Mouse (Mus musculus): ENCODE data around the gene Cyp4f39. TPM values are rescaled to one million over a fixed set of nuclear protein-coding genes. Genes with fewer than 3 reads are reported as not detected.
"Not testable (repeated sequence)": the region's sequence is repeated elsewhere in the genome, so short reads cannot be mapped to it uniquely, and the experiment has no call there.

Cyp4f39 gene
- total RNA-seq, 2 experiments from 2014 or later, result not detected

DNA sequence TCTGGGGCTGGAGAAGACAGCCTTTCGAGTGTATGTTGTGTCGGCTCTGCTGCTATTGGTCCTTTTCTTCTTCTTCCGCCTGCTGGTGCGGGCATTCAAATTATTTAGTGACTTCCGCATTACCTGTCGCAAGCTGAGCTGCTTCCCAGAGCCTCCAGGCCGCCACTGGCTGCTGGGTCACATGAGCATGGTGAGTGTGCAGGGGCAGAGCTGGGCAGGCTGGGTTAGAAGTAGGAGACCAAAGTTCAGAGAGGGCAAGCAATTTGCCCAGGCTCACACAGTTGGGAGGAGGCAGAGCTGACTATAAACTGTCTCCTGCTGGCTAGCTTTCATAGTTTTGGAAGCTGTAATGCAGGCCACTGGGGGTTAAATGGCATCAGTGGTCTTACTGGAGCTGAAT lies 16.0 kb downstream of the Cyp4f39 start:
- no peak for DNase-seq (ENCODE audit: low spot score in 2 of 2)
- intact Hi-C loops (cut with DNase I), result no loop called here

DNA sequence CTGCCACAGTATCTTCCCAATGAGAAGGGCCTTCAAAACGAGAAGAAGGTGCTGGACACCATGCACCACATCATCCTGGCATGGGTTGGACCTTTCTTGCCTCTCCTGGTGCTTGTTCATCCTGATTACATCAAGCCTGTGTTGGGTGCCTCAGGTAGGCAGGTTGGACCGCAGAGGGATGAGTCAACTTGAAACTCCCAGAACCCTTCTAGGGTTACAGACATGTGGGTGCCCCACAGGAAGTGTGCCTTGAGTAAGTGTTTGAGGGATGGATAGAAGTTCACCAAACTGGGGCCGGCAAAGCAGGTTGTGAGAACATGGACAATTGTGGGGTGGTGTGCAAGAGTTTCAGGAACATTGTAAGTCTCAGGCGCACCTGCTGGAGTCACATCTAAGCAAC lies 18.3 kb downstream of the Cyp4f39 start:
- no peak for DNase-seq (ENCODE audit: low spot score in 2 of 2)
- intact Hi-C loops (cut with DNase I), result no loop called here

- intact Hi-C loops (cut with DNase I), result no loop called here
- no peak for DNase-seq (ENCODE audit: low spot score in 2 of 2)
Measured at GRCm38 (mm10) chr17:32472176-32472575, 19.7 kb downstream of the Cyp4f39 start.

- DNase-seq (ENCODE audit: low spot score in 2 of 2), result no peak
- intact Hi-C loops (cut with DNase I), result no loop called here
Measured at GRCm38 (mm10) chr17:32474954-32475560, 22.5 kb downstream of the Cyp4f39 start.

DNA sequence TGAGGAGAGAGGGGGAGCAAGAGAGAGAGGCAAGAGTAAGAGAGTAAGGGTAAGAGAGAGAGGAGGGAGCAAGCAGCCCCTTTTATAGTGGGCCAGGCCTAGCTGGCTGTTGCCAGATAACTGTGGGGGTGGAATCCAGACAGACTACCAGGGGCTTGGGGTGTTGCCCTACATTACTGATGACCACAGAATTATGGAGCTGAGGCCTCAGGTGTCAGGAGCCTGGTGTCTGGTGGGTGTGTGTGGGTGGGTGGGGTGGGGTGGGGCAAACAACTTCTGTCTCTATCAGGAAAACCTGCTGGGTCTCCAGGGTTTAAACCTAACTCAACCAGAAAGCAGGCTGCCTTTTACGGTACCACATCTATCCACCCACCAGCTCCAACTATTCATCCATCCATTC lies 24.7 kb downstream of the Cyp4f39 start:
- intact Hi-C loops (cut with DNase I), result no loop called here
- DNase-seq (ENCODE audit: low spot score in 2 of 2), result no peak

DNA sequence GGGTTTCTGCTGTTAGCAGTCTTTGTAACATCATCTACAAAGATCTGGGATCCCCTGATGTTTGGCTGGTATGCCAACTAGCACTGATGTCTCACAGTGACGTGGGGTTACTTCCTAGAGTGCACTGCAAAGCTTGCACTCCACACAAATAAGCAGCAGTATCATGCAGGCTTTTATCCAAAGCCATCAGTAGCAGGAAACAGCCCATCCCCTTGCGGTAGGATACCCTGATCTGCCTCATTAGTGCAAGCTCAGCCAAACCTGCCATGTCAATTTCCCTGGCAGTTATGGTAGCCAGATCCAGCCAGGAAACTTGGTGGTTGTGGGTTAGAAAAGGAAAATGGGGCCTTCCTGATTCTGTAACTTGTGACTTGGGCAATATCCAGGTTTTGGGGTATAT lies 26.2 kb downstream of the Cyp4f39 start:
- DNase-seq (ENCODE audit: low spot score in 2 of 2), result no peak
- intact Hi-C loops (cut with DNase I), result no loop called here

DNA sequence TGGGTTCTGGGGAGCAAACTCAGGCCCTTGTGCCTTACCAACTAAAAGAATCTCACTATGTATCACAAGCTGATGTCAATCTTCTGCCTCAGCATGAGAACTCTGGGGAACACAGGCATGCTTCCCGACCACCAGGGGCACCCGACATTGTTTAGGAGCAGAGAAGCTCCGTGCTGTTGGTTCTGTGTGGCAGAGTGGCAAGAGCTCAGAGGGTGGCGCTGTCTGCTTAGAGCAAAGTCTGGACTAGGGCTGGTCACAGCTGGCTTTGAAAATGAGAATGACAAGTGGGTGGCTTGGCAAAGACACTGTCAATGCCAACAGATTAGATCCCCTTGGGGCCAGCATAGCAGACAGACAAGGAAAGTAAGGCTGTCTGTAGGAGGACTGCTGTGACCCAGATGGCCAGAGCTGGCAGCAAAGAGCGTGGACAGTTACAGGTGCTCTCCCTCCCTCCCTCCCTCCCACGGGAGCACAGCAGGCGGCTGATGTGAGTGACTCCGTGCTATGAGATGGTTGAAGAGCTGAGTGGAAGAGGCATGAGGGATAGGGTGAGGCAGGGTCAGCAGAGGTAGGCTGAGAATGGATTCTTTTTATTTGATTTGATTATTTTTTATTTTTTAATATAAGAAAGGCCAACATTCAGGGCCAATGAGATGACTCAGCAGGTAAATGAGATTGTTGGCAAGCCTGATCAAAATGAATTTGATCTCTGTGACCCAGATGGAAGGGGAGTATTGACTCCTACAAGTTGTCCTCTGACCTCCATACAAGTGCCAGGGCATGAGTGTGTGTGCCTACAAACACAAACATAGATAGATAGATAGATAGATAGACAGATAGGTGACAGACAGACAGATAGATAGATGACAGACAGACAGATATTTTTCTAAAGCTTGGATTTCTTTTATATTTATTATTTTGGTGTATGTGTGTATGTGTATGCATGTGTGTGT lies 27.3 kb downstream of the Cyp4f39 start:
- DNase-seq (ENCODE audit: low spot score in 2 of 2), result peak in 1 of 2 experiments; percentile 42
- intact Hi-C loops (cut with DNase I), result no loop called here

DNA sequence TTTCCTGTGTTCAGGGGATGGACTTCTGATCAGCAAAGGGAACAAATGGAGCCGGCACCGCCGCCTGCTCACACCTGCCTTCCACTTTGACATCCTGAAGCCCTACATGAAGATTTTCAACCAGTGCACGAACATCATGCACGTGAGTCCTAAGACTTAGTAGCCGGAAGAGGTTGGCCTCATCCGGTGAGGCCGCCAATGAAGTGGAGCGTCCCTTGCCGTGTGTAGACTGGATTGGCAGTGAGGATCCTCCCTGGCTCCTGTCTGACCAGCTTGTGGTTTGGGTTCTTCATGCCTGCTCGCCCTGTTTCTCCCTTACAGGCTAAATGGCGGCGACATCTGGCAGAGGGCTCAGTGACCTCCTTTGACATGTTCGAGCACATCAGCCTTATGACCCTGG lies 29.2 kb downstream of the Cyp4f39 start:
- no peak for DNase-seq (ENCODE audit: low spot score in 2 of 2)
- intact Hi-C loops (cut with DNase I), result no loop called here

GRCm38 (mm10) chr17:32483200-32483599 lies 30.7 kb downstream of the Cyp4f39 start:
- peak; percentile 54 to 60 for DNase-seq (ENCODE audit: low spot score in 2 of 2)
- intact Hi-C loops (cut with DNase I), result no loop called here

DNA sequence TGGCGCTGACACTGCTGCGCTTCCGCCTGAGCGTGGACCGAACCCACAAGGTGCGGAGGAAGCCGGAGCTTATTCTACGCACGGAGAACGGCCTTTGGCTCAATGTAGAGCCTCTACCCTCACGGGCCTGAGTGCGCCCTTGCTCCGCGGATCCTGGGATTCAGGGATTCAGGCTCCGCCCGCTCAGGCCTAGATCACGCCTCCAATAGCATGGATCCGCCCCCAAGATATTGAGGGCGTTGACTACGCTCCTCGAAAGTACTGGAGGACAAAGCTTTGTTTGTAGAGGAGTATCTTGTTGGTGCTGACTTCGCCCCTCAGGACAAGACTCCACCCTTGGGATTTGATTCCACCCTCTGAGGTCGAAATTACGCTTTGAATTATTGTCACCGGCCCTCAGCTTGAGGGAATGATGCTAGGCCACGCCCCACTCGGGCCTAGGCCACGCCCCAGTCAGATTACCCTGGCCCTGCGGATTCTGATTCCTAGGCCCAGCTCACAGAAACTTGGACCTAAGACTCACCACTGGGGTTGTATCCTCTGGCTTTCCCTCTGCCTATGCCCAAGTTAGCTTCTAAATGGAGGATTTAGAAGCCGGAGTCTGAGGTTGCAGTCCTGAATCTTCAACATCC lies 39.9 kb downstream of the Cyp4f39 start:
- intact Hi-C loops (cut with DNase I), result loop anchor here (5.0 kb wide), 1 partner anchor 105 kb away; the partner anchor contains the start of gene Wiz
- no peak for DNase-seq (ENCODE audit: low spot score in 2 of 2)

- peak; percentile 83 to 84 for DNase-seq (ENCODE audit: low spot score in 2 of 2)
- intact Hi-C loops (cut with DNase I), result loop anchor here (1.0 to 5.0 kb wide), 2 partner anchors 107 to 146 kb away; partner anchors contain the start of gene Wiz
Measured at GRCm38 (mm10) chr17:32494601-32495000, 42.1 kb downstream of the Cyp4f39 start.

GRCm38 (mm10) chr17:32500511-32500910 lies 48.0 kb downstream of the Cyp4f39 start:
- DNase-seq (ENCODE audit: low spot score in 2 of 2); intact Hi-C loops (cut with DNase I): not testable (repeated sequence)

DNA sequence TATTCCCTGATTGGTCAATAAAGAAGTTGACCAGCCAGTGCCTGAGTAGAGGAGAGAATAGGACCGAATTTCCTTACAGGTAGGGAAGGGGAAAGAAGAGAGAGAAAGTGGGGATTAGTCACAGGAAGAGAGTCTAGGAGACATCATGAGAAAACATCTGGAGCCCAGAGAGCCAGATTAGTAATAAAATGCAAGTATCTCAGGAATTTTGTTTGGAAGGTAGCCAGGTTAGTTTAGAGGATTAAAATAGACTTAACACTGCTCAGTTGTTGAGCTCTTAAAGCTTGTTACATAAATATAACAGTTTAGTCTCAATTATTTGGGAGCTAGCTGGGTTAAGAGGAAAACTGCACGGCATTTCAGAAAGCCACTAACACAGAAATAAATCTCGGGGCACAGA lies 48.5 kb downstream of the Cyp4f39 start:
- no peak for DNase-seq (ENCODE audit: low spot score in 2 of 2)
- intact Hi-C loops (cut with DNase I), result no loop called here

GRCm38 (mm10) chr17:32503111-32503510 lies 50.6 kb downstream of the Cyp4f39 start:
- no peak for DNase-seq (ENCODE audit: low spot score in 2 of 2)
- intact Hi-C loops (cut with DNase I), result no loop called here

- no peak for DNase-seq (ENCODE audit: low spot score in 2 of 2)
- intact Hi-C loops (cut with DNase I), result no loop called here
Measured at GRCm38 (mm10) chr17:32505851-32506728, 53.6 kb downstream of the Cyp4f39 start, which contains the start of gene Cyp4f17. TSS of gene Cyp4f17 (plus strand) at chr17:32506050.

DNA sequence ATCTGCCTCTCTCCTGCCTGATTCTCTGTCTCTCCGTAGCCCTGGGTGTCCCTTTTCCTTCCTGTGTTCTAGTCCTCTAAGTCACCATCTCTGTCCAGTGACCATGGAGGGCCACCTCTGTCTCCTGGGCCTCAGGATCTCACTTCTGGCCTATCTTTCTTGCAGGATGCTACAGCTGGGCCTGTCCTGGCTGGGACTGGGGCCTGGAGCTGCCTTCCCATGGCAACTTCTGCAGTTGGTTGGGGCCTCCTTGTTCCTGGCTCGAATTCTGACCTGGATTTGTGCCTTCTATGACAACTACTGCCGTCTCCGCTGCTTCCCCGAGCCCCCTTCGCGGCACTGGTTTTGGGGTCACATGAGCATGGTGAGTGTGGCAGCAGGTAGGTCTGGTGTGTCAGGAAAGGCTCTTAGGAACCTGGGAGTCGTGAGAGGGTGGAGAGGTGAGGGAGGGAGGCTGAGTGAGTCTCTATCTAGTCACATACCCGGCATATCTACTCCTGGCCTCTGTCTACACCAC lies 54.3 kb downstream of the Cyp4f39 start:
- intact Hi-C loops (cut with DNase I), result no loop called here
- no peak for DNase-seq (ENCODE audit: low spot score in 2 of 2)

GRCm38 (mm10) chr17:32516126-32516525 lies 63.6 kb downstream of the Cyp4f39 start:
- no peak for DNase-seq (ENCODE audit: low spot score in 2 of 2)
- intact Hi-C loops (cut with DNase I), result no loop called here

GRCm38 (mm10) chr17:32521981-32522380 lies 69.5 kb downstream of the Cyp4f39 start:
- intact Hi-C loops (cut with DNase I), result loop anchor here (10.0 kb wide), 1 partner anchor 163 kb away; the partner anchor contains the start of gene Cyp4f15

GRCm38 (mm10) chr17:32522386-32522785 lies 69.9 kb downstream of the Cyp4f39 start:
- no peak for DNase-seq (ENCODE audit: low spot score in 2 of 2)
- intact Hi-C loops (cut with DNase I), result loop anchor here (10.0 kb wide), 1 partner anchor 162 kb away; the partner anchor contains the start of gene Cyp4f15

More at GRCm38 (mm10) chr17:32521981-32522380, 69.5 kb downstream of the Cyp4f39 start:
- DNase-seq (ENCODE audit: low spot score in 2 of 2), result no peak

Data from left cerebral cortex, postnatal 14 days (tissue).